Mouse (Mus musculus): ENCODE measurements around the gene Colgalt1. TPM values are rescaled to one million over a fixed set of nuclear protein-coding genes. Genes with fewer than 3 reads are reported as not detected.

The Colgalt1 gene
- polyA plus RNA-seq, 1 experiment, result 59.8 TPM

DNA sequence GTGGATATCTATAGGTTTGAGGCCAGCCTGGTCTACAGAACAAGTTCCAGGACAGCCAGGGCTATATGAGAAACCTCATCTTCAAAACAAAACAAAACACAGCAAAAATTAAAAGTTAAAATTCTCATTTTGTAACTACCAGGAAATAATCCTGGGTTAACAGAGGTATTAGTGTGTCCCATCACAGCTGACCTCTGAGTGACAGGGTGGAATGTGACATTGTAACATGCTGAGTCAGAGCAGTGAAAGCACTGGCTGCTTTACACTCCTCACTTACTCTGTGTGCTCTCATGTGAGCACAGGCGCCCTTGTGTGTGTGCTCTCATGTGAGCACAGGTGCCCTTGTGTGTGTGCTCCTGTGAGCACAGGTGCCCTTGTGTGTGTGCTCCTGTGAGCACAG, 35.8 kb upstream of the Colgalt1 start:
- TF ChIP-seq CTCF (IDR thresholded peaks at IDR 0.05; ENCODE audit: extremely low read depth, insufficient read length, insufficient replicate concordance, low read depth, low read length) (no peak), POLR2A (IDR thresholded peaks at IDR 0.05; ENCODE audit: low read depth, low read length) (no peak)
- Histone ChIP-seq H3K4me1 (ENCODE audit: control insufficient read depth, insufficient read depth, insufficient read length, low read length) (no peaks in the 10 kb centered on the region), H3K36me3 (ENCODE audit: control insufficient read depth, insufficient read depth, low read length) (no peaks in the 10 kb centered on the region), H3K27me3 (ENCODE audit: control insufficient read depth, insufficient read depth, low read length) (no peaks in the 10 kb centered on the region), H3K4me3 (ENCODE audit: low read depth, low read length) (no peak overlapping the region), H3K27ac (ENCODE audit: insufficient read depth, low read depth, low read length) (no peak overlapping the region)
- WGBS, result 49% methylated on average over 1 of the region's 1 CpGs

DNA sequence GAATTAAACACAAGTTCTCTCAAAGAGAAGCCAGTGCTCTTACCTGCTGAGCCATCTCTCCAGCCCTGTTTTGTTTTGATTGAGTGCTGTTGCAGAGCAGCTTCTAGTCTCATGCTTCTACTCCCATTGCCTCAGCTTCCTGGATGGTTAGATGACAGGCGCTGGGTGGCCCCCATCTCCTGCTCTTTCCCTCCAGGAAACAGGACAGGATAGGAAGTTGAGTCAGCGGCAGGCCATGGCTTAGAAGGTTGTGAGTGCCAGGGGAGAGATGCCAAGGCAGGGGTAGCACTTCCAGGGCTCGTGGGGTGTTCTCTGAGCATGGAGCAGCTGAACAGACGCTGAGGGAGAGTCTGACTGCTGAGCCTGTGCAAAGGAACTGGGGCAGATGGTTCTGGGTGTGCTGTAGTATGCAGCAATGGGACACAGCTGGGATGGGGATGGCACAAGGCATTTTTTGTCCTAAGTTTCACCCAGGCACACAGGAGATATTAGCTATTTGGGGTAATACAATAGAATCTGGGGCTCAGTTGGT, 32.9 kb upstream of the Colgalt1 start:
- 72% methylated on average over 4 of the region's 4 CpGs for WGBS
- no peak overlapping the region for H3K4me3 ChIP-seq (ENCODE audit: low read depth, low read length)
- no peaks in the 10 kb centered on the region for H3K27me3 ChIP-seq (ENCODE audit: control insufficient read depth, insufficient read depth, low read length)
- H3K4me1 ChIP-seq (ENCODE audit: control insufficient read depth, insufficient read depth, insufficient read length, low read length), result peaks cover 5% of the 10 kb centered on the region
- no peaks in the 10 kb centered on the region for H3K36me3 ChIP-seq (ENCODE audit: control insufficient read depth, insufficient read depth, low read length)
- H3K27ac ChIP-seq (ENCODE audit: insufficient read depth, low read depth, low read length), result no peak overlapping the region
- TF ChIP-seq CTCF (IDR thresholded peaks at IDR 0.05; ENCODE audit: extremely low read depth, insufficient read length, insufficient replicate concordance, low read depth, low read length) (no peak), POLR2A (IDR thresholded peaks at IDR 0.05; ENCODE audit: low read depth, low read length) (no peak)

DNA sequence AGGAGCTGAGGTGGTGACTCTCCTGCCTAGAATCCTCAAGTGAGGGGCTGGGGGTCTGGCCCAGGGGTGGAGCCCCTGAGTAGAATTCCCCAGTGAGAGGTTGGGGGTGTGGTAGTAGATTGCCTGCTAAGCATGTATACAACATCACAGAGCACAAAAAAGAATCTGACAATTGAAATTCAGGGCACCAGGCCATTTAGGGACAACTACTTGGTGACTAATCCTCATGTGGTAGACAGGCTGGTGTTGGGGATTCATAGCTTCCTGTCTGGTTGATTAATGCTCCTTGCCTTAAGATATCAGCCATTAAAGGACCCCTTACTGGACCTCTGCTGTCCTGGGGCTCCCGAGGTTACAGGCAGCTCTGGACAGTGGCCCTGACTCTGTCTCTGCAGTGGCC, 31.8 kb upstream of the Colgalt1 start:
- Histone ChIP-seq H3K4me3 (ENCODE audit: low read depth, low read length) (no peak overlapping the region), H3K36me3 (ENCODE audit: control insufficient read depth, insufficient read depth, low read length) (no peaks in the 10 kb centered on the region), H3K4me1 (ENCODE audit: control insufficient read depth, insufficient read depth, insufficient read length, low read length) (peaks cover 5% of the 10 kb centered on the region), H3K27ac (ENCODE audit: insufficient read depth, low read depth, low read length) (no peak overlapping the region), H3K27me3 (ENCODE audit: control insufficient read depth, insufficient read depth, low read length) (no peaks in the 10 kb centered on the region)
- TF ChIP-seq CTCF (IDR thresholded peaks at IDR 0.05; ENCODE audit: extremely low read depth, insufficient read length, insufficient replicate concordance, low read depth, low read length), result no peak
- TF ChIP-seq POLR2A (IDR thresholded peaks at IDR 0.05; ENCODE audit: low read depth, low read length), result no peak
- WGBS, result 71% methylated on average over 1 of the region's 1 CpGs

DNA sequence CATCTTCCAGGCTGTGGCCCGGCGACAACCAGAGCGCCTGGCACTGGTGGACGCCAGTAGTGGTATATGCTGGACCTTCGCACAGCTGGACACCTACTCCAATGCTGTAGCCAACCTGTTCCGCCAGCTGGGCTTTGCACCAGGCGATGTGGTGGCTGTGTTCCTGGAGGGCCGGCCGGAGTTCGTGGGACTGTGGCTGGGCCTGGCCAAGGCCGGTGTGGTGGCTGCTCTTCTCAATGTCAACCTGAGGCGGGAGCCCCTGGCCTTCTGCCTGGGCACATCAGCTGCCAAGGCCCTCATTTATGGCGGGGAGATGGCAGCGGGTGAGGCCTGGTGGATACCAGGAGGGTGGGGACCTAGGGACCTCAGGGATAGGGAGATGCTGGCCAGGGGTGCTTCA, 31.3 kb upstream of the Colgalt1 start:
- whole genome bisulfite sequencing, result 83% methylated on average over 14 of the region's 14 CpGs
- Histone ChIP-seq H3K36me3 (ENCODE audit: control insufficient read depth, insufficient read depth, low read length) (no peaks in the 10 kb centered on the region; the same call in 1 of the 2 replicates), H3K27me3 (ENCODE audit: control insufficient read depth, insufficient read depth, low read length) (no peaks in the 10 kb centered on the region), H3K4me3 (ENCODE audit: low read depth, low read length) (no peak overlapping the region), H3K27ac (ENCODE audit: insufficient read depth, low read depth, low read length) (no peak overlapping the region), H3K4me1 (ENCODE audit: control insufficient read depth, insufficient read depth, insufficient read length, low read length) (peaks cover 5% of the 10 kb centered on the region)
- TF ChIP-seq POLR2A (IDR thresholded peaks at IDR 0.05; ENCODE audit: low read depth, low read length) (no peak), CTCF (IDR thresholded peaks at IDR 0.05; ENCODE audit: extremely low read depth, insufficient read length, insufficient replicate concordance, low read depth, low read length) (no peak)

DNA sequence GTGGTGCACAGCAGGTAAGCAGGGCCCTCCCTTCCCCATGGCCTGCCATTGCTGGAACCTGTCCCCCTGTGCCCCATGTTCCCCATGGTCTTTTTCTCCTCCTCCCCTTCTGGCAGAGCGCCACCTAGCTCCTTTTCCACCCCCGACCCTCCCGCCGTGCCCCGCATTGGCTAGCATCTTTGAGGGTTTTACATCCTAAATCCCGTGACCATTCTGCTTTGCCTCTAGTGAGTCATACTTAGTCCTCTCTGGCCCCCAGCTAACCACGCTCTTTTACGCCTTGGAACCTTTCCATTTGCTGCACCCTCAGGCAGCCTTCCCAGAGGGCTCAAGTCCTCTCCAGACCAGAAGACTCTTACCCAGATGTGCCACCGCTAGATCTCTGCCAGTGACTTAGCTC, 30.6 kb upstream of the Colgalt1 start:
- Histone ChIP-seq H3K36me3 (ENCODE audit: control insufficient read depth, insufficient read depth, low read length) (no peaks in the 10 kb centered on the region; the same call in 1 of the 2 replicates), H3K4me1 (ENCODE audit: control insufficient read depth, insufficient read depth, insufficient read length, low read length) (peaks cover 5% of the 10 kb centered on the region), H3K27ac (ENCODE audit: insufficient read depth, low read depth, low read length) (no peak overlapping the region), H3K27me3 (ENCODE audit: control insufficient read depth, insufficient read depth, low read length) (no peaks in the 10 kb centered on the region), H3K4me3 (ENCODE audit: low read depth, low read length) (no peak overlapping the region)
- TF ChIP-seq CTCF (IDR thresholded peaks at IDR 0.05; ENCODE audit: extremely low read depth, insufficient read length, insufficient replicate concordance, low read depth, low read length) (no peak), POLR2A (IDR thresholded peaks at IDR 0.05; ENCODE audit: low read depth, low read length) (no peak)
- WGBS, result 84% methylated on average over 8 of the region's 9 CpGs

DNA sequence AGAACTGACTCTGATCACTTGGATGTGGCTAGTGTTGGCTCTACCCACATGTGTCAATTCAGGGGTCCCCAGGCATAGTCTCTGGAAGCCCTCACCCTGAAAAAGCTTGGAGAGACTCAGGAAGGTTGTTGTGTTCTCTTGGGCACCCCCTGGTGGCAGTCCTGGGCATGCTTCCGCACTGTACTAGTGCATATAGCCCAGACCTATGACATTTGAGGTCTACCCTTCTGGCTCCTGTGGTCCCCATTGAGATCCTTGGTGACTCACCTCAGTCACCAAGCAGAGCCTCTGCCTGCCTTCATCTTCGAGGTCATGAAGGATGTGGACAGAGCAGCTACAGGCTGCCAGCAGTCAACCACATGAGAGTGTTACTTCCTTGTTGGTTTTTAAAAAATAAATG, 23.9 kb upstream of the Colgalt1 start:
- Histone ChIP-seq H3K4me3 (ENCODE audit: low read depth, low read length) (no peak overlapping the region), H3K4me1 (ENCODE audit: control insufficient read depth, insufficient read depth, insufficient read length, low read length) (peaks cover 7% of the 10 kb centered on the region; the same call in 1 of the 2 replicates), H3K36me3 (ENCODE audit: control insufficient read depth, insufficient read depth, low read length) (no peaks in the 10 kb centered on the region; the same call in 1 of the 2 replicates), H3K27me3 (ENCODE audit: control insufficient read depth, insufficient read depth, low read length) (no peaks in the 10 kb centered on the region), H3K27ac (ENCODE audit: insufficient read depth, low read depth, low read length) (no peak overlapping the region)
- TF ChIP-seq POLR2A (IDR thresholded peaks at IDR 0.05; ENCODE audit: low read depth, low read length) (no peak), CTCF (IDR thresholded peaks at IDR 0.05; ENCODE audit: extremely low read depth, insufficient read length, insufficient replicate concordance, low read depth, low read length) (peak; percentile 76; the same call in 1 of the 2 replicates)
- WGBS, result 78% methylated on average over 2 of the region's 2 CpGs

DNA sequence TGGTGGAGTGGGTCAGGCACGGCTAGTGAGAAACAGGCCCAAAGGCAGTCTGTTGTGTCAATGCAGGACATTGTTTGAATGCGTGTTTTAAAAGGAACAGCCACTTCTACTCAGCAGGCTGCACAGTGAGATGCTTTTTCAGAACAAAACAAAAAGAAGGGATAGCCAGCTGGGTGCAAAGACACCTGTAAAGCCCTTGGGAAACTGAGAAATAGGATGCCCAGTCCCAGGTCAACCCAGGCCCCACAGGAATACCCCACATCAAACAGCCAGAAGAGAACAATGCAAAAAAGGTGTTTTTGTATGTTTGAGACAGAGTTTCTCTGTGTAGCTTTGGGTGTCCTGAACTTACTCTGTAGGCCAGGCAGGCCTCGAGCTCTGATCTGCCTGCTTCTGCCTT, 22.0 kb upstream of the Colgalt1 start:
- no peak for TF ChIP-seq CTCF (IDR thresholded peaks at IDR 0.05; ENCODE audit: extremely low read depth, insufficient read length, insufficient replicate concordance, low read depth, low read length)
- no peak for TF ChIP-seq POLR2A (IDR thresholded peaks at IDR 0.05; ENCODE audit: low read depth, low read length)
- Histone ChIP-seq H3K4me3 (ENCODE audit: low read depth, low read length) (no peak overlapping the region), H3K27me3 (ENCODE audit: control insufficient read depth, insufficient read depth, low read length) (no peaks in the 10 kb centered on the region), H3K4me1 (ENCODE audit: control insufficient read depth, insufficient read depth, insufficient read length, low read length) (peaks cover 15% of the 10 kb centered on the region), H3K36me3 (ENCODE audit: control insufficient read depth, insufficient read depth, low read length) (no peaks in the 10 kb centered on the region; the same call in 1 of the 2 replicates), H3K27ac (ENCODE audit: insufficient read depth, low read depth, low read length) (no peak overlapping the region)
- WGBS, result 87% methylated on average over 3 of the region's 3 CpGs

Data from small intestine, adult 2 months (tissue).